14 mouse cellular contexts compared by ENCODE assay signal in genomic region chr7:100843866-100844265, GRCm38 (mm10). TPM values are rescaled to one million over a fixed set of nuclear protein-coding genes. Genes with fewer than 3 reads are reported as not detected.
DNase-seq lines count a peak whose midpoint lies in the region; ATAC-seq lines count a peak whose summit lies in the region.
"Had no signal": no experiment of that assay in that cellular context is flagged by ENCODE, and none has a peak within 500 bp of the region (broad histone marks: within the 10 kb centered on the region; RNA-seq: fewer than 3 reads in every experiment).

No protein-coding gene starts in this region.

- no peak for DNase-seq in kidney, adult 8-10 months
- peak; percentile 66 for DNase-seq in c-Kit-positive CD71-positive TER-119-positive erythroid progenitor cells, embryonic 14.5 days (ENCODE audit: low spot score)
- DNase-seq in limb, embryonic 10.5 days (ENCODE audit: low spot score) = no peak
- no peak for DNase-seq in thymus, postnatal 14 days
- no peak for DNase-seq in adrenal gland, adult 8-10 months
- DNase-seq: cerebellum, adult 8-10 months; embryo, embryonic 11 days; kidney, adult 18-20 months; thymus, adult 18-20 months had no signal

- peak; percentile 52; the same call in 1 of the 2 replicates for ATAC-seq in kidney, embryonic 15.5 days (replicated peaks; ENCODE audit: low FRiP score)
- ATAC-seq in megakaryocyte progenitor cell, adult 5-6 weeks (replicated peaks; ENCODE audit: poor library complexity) = peak; percentile 13
- ATAC-seq: CD4-positive, CD25-positive, alpha-beta regulatory T cell, adult 4 months had no signal

- no peak overlapping the region for H3K4me2 ChIP-seq in kidney, embryonic 15.5 days
- H3K4me2 ChIP-seq: limb, embryonic 15.5 days; neural tube, embryonic 12.5 days had no signal

- no peak overlapping the region for H3K27ac ChIP-seq in kidney, embryonic 15.5 days
- 0 out of 2 replicates have a peak overlapping the region, but pooled peaks have one; percentile 56 for H3K27ac ChIP-seq in limb, embryonic 10.5 days
- H3K27ac ChIP-seq: limb, embryonic 15.5 days; neural tube, embryonic 12.5 days had no signal

- no peak overlapping the region for H3K9ac ChIP-seq in kidney, embryonic 15.5 days
- H3K9ac ChIP-seq: limb, embryonic 15.5 days; neural tube, embryonic 12.5 days had no signal

- H3K36me3 ChIP-seq in kidney, embryonic 15.5 days = 0 out of 2 replicates have a peak, but pooled peaks cover 12% of the 10 kb centered on the region
- H3K36me3 ChIP-seq in limb, embryonic 10.5 days = peaks cover 46% of the 10 kb centered on the region

- no peaks in the 10 kb centered on the region for H3K27me3 ChIP-seq in kidney, embryonic 15.5 days
- H3K27me3 ChIP-seq in limb, embryonic 10.5 days (ENCODE audit: low read depth, poor library complexity, severe bottlenecking) = no peaks in the 10 kb centered on the region
- H3K27me3 ChIP-seq: limb, embryonic 15.5 days; neural tube, embryonic 12.5 days had no signal

- no peaks in the 10 kb centered on the region for H3K9me3 ChIP-seq in kidney, embryonic 15.5 days (replicated peaks)
- H3K9me3 ChIP-seq in limb, embryonic 10.5 days (replicated peaks) = no peaks in the 10 kb centered on the region
- H3K9me3 ChIP-seq: limb, embryonic 15.5 days; neural tube, embryonic 12.5 days had no signal

- WGBS in kidney, embryonic 15.5 days = 91% methylated on average over 2 of the region's 2 CpGs
- 90% methylated on average over 2 of the region's 2 CpGs for WGBS in limb, embryonic 10.5 days

- H3K4me1 ChIP-seq in kidney, embryonic 15.5 days = peaks cover 5% of the 10 kb centered on the region; the same call in 1 of the 2 replicates
- peaks cover 33% of the 10 kb centered on the region for H3K4me1 ChIP-seq in limb, embryonic 10.5 days

- H3K4me3 ChIP-seq in kidney, embryonic 15.5 days (replicated peaks) = no peak overlapping the region
- no peak overlapping the region for H3K4me3 ChIP-seq in limb, embryonic 10.5 days
- H3K4me3 ChIP-seq: limb, embryonic 15.5 days; neural tube, embryonic 12.5 days had no signal

RNA-seq across cellular contexts. Expression of gene Relt, which starts 19.4 kb away (rescaled TPM):
- 3.8 and 4.9 TPM in 2 replicates for polyA plus RNA-seq in kidney, embryonic 15.5 days (2015; fragmentation: Nextera tagmentation; extraction: Ambion mirVana)
- polyA plus RNA-seq in limb, embryonic 10.5 days (2016; fragmentation: Nextera tagmentation; extraction: Ambion mirVana) = 5.9 and 7.9 TPM in 2 replicates
- total RNA-seq in megakaryocyte progenitor cell, adult 5-6 weeks (2015) = 8.2 and 9.0 TPM in 2 replicates
- total RNA-seq in megakaryocyte progenitor cell, adult 5-6 weeks (2017) = 6.3 and 13.1 TPM in 2 replicates
- total RNA-seq in adrenal gland, adult 8-10 months (2022) = 1 to 10 TPM; 1.2 to 1.8 (median 1.5) TPM
